Mouse (Mus musculus): ENCODE measurements at regions not wholly inside any gene's neighbourhood (a gene's known extent, or its start where the extent isn't known, plus 50 kb on each side); places are given as distances from the start of the nearest gene placed in this dataset.

- DNase-seq, result no peak
Measured at GRCm38 (mm10) chr14:46638516-46638915, 121.8 kb upstream of the Cdkn3 start.

- no peak for DNase-seq
Measured at GRCm38 (mm10) chr14:46637240-46637639, 123.1 kb upstream of the Cdkn3 start.

- no peak for DNase-seq
Measured at GRCm38 (mm10) chr14:46636364-46636763, 124.0 kb upstream of the Cdkn3 start.

- no peak for DNase-seq
Measured at GRCm38 (mm10) chr14:46635322-46635721, 125.0 kb upstream of the Cdkn3 start.

GRCm38 (mm10) chr14:46634656-46635244 lies 125.6 kb upstream of the Cdkn3 start:
- no peak for DNase-seq

- no peak for DNase-seq
Measured at GRCm38 (mm10) chr14:46634251-46634650, 126.1 kb upstream of the Cdkn3 start.

DNA sequence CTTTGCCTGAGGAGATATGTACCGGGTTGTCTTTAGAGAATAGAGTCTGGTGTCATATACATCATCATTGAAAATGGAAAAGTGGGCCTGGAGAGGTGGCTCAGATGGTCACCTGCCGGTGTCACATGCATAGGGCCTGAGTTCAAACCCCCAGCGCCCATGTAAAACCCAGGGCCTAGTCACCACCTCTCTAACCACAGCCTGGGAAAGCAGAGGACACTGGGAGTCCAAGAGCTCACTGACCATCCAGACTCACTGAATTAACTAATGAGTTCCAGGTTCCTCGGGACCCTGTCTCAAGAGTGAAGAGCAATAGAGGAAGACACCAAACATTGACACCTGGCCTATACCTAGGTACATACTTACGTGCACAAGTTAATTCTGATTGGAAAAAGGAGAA lies 132.7 kb upstream of the Cdkn3 start:
- no peak for DNase-seq

- no peak for DNase-seq
Measured at GRCm38 (mm10) chr14:46625760-46626159, 134.6 kb upstream of the Cdkn3 start.

- no peak for DNase-seq
Measured at GRCm38 (mm10) chr14:46623645-46624044, 136.7 kb upstream of the Cdkn3 start.

GRCm38 (mm10) chr14:46616030-46616429 lies 144.3 kb upstream of the Cdkn3 start:
- no peak for DNase-seq

GRCm38 (mm10) chr14:46614936-46615335 lies 145.4 kb upstream of the Cdkn3 start:
- DNase-seq, result no peak

- no peak for DNase-seq
Measured at GRCm38 (mm10) chr14:46613748-46614147, 146.6 kb upstream of the Cdkn3 start.

DNA sequence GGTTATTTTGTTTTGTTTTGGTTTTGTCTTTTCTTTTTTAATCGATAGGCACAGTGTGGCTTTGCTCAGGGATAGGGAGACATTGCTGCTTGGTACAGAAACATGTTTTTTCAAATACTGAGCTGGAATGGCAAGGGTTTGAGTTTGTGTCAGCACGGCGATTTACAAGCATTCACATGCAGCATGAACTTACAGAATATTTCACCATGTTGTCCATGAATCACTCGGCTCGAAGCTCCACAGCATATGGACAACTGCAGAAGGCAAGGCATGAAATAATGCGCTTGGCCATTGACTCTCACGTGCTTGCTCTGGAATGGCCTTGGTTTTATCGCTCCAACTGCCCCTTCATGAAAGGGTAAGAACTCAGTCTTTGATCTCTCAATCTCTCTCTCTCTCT lies 147.1 kb upstream of the Cdkn3 start:
- DNase-seq, result no peak

GRCm38 (mm10) chr14:46612584-46612983 lies 147.8 kb upstream of the Cdkn3 start:
- no peak for DNase-seq

- DNase-seq, result no peak
Measured at GRCm38 (mm10) chr14:46610926-46611325, 149.4 kb upstream of the Cdkn3 start.

DNA sequence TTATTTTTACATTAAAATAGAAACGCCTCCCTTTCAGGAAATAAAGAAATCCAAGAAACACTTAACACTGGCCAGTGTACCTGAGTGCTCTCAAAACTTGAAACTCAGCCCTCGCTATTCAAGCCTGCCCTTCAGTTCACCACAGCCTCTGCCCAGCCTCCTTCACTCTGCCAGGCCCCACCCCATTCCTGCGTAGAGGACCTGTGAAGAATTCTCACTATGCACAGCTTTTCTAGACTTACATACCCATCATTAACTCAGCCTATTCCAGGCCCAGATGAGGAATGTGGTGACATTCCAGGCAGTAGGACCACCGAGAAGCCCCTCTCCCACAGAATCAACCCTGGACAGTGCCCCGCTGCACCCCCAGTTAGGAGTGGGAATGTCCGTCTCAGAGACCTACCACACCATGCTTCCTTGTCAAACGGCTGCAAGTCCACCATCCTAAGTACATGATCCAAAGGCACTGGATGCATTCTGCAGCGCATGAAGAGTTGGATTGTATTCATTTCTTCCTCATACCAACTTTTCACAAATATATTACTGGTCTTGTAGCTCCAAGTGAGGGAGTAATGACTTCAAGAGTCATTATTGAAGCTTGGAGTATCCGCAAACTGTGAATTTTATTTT lies 150.0 kb upstream of the Cdkn3 start:
- no peak for DNase-seq

DNA sequence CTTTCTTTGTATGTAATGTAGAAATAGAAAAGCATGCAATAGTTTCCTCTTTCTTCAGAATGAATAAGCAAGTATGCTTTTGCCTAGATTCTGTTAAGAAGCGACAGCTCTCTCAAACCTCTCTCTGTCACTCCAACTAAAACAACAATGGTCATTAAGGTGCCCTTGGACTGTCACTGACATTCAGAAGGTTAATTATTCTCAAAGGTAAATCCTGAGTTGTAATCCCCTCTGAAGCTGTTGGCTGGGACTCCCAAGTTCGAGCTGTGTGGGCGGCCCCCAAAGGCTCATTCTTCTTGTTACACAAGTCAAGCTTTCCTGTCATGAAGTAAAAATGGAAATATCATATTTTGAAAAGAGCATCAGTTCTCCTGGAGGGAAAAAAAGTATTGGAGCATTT lies 153.6 kb upstream of the Cdkn3 start:
- DNase-seq, result no peak

DNA sequence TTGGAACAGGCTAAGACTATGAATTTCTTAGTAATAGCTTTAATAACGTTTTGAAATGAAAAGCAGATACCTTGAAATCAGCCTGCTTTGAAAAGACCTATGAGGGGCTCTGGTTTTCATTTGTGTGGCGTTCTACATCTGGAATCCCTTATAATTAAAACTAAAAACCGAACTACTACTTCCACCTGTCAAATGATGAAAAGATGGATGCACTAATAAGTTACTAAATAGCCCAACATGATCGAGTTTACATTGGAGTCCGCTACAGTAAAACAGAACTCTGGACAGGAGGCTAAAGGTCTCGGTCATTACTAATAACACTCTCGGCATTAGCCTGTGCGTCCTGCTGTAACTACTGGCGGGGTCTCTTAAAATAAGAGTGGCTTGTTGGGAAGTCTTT lies 154.3 kb upstream of the Cdkn3 start:
- no peak for DNase-seq

DNA sequence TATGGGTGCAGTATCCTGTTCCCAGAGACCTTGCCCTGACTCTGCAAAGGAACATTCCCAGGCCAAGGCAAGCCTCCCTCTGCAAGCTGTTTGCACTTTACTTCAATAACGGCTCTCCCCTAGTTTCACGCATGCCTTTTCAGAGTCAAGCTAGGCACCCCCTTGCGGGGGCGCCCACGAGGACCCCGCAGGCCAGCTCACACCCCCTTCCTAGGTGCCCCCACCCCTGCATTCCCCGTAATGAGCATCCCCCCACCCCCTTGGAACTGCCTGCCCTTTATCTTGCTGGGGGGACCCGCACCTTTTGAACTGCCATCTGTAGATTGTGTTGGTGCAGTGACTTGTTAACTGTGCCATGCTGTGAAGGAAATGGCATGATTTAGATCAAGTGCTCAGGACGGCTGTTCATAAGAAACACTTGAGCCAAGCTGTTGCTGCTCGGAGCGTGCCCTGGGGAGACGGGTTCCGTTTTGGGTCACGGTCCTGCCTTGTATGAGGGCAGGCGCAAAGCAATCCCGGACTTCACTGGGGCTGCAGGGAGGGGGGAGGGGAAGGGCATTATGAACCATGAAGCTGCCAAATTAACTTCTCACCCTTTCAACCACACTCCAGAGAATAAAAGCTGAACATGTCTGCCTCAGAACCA lies 155.3 kb upstream of the Cdkn3 start:
- DNase-seq, result no peak

- DNase-seq, result no peak
Measured at GRCm38 (mm10) chr14:46604156-46604885, 156.0 kb upstream of the Cdkn3 start.

DNA sequence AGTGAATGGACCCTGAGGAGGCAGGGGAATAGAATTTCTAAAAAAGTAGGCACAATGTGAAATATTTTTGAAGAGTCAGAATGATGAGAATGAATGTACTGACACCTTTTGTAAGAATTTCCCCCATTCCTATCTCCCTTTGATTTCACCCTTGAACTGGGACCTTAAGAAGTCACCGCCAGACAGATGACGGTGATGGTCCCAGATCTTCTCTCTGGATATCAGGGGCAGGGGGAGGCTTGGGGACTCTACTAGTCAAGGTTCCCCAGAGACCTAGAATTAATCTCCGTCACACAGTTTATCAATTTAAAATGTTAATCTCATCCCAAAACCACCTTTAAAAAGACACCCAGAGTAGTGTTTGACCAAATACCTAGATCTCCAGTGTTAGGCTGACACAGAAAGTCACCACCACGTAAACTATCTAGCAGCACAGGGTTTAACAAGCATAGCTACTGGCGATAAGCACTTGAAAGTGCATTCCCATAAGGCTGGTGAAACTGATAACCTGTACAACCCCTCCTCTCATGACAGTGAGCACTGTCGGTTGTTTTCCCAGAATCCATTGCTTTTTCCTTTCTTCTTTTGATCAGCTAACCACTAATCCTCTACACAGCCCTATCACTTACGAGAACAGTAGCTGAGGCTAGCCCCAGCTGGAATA lies 163.5 kb upstream of the Cdkn3 start:
- no peak for DNase-seq

GRCm38 (mm10) chr14:46594151-46594550 lies 166.2 kb upstream of the Cdkn3 start:
- DNase-seq, result no peak

DNA sequence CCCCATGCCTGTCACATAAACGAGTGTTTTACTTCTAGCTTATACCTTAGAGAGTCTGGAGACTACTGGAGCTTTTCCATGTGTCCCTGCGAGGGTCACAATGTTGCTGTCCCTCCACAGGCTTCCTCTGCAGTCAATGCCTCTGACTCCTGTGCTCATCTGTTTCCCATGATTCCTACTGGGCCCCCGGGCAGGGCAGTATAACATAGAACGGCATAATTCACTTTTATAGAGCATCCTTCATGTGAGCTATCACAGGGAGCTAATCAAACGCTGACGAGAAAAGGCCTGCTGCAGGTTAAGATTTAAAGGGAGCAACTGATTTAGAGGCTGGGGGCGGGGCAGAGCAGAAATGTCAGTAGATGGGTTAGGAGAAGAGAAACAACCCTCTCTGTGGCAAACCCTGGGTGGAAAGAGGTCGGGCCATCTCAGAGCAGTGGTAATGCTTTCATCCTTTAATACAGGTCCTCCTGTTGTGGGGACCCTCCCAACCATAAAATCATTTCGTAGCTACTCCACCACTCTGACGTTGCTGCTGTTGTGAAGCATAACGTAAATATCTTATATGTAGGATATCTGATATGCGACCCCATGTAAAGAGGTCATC lies 168.5 kb upstream of the Cdkn3 start:
- no peak for DNase-seq
